Mouse (Mus musculus): ENCODE measurements around the gene Rsph1. TPM values are rescaled to one million over a fixed set of nuclear protein-coding genes. Genes with fewer than 3 reads are reported as not detected.

The Rsph1 gene
- polyA plus RNA-seq, 1 experiment from 2014 or later = 2.2 TPM

DNA sequence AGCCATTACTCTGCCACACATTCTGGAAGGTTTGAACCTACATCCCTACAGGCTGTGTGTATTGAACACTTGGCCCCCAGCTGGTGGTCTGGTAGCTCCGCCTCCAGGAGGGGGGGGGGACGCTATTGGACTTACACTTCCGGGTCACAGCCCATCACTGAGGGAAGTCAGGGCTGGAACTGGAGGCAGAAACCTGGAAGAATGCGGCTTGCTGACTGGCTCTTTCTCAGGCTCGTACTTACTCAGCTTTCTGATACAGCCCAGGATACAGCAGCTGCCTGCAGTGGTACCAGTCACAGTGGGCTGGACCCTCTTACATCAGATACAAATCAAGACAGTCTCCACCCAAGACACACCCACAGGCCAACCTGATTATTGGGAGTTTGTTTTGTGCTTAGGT is 30.0 kb downstream of the Rsph1 start:
- no peaks in the 10 kb centered on the region for H3K36me3 ChIP-seq
- H3K9ac ChIP-seq = no peak overlapping the region
- no peak for ATAC-seq (replicated peaks; ENCODE audit: insufficient number of reproducible peaks, insufficient read depth, low FRiP score, low read depth)
- no peaks in the 10 kb centered on the region for H3K27me3 ChIP-seq
- no peaks in the 10 kb centered on the region for H3K9me3 ChIP-seq (replicated peaks)
- H3K4me1 ChIP-seq (replicated peaks) = peaks cover 7% of the 10 kb centered on the region
- H3K27ac ChIP-seq = no peak overlapping the region
- 37% methylated on average over 5 of the region's 5 CpGs for WGBS
- H3K4me2 ChIP-seq = no peak overlapping the region
- H3K4me3 ChIP-seq = no peak overlapping the region

DNA sequence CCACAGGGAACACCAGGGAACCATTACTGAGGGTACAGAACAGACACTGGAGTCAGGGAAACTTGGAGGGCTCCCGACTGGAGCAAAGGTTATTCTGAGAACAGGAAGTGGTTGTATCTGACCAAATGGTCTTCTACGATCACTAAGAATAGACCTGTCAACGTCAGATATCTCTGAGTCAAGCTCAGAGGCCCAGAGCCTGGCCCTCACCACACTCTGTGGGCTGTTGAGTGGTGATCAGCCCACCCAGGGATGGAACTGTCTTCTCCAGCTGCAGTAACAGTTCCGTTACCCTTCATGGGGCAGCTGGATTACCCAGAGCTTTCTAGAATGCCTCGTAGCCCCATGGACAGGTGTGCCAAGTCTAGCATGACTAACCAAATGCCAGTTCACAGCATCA is 31.9 kb downstream of the Rsph1 start:
- no peaks in the 10 kb centered on the region for H3K27me3 ChIP-seq
- peaks cover 7% of the 10 kb centered on the region for H3K4me1 ChIP-seq (replicated peaks)
- no peaks in the 10 kb centered on the region for H3K9me3 ChIP-seq (replicated peaks)
- H3K36me3 ChIP-seq = no peaks in the 10 kb centered on the region
- ATAC-seq (replicated peaks; ENCODE audit: insufficient number of reproducible peaks, insufficient read depth, low FRiP score, low read depth) = 0 out of 2 replicates have a peak, but pooled peaks have one; percentile 43
- H3K4me3 ChIP-seq = no peak overlapping the region
- no peak overlapping the region for H3K27ac ChIP-seq
- no peak overlapping the region for H3K9ac ChIP-seq
- H3K4me2 ChIP-seq = no peak overlapping the region
- 33% methylated on average over 5 of the region's 5 CpGs for WGBS

DNA sequence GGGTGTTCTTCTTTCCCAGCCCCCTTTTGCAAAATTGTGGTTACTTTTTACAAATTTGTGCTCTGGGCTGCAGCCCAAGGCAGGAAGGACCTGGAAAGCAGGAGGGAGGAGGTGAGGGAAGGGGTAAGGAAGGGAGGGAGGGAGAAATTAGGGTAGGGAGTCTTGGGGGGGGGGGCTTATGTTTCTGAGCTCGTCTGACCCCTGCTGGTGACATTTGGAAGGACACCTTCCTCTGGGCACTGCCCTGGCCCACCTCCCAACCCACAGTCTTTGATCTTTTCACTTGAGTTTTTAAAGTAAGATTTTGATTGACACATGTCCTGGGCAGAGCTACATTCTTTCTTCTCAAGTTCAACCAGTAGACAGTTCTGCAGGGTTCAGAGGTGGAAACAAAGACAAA is 34.4 kb downstream of the Rsph1 start:
- Histone ChIP-seq H3K27me3 (no peaks in the 10 kb centered on the region), H3K4me1 (replicated peaks) (peaks cover 7% of the 10 kb centered on the region), H3K36me3 (no peaks in the 10 kb centered on the region), H3K4me3 (no peak overlapping the region), H3K27ac (no peak overlapping the region), H3K9me3 (replicated peaks) (no peaks in the 10 kb centered on the region), H3K9ac (no peak overlapping the region), H3K4me2 (no peak overlapping the region)
- 6% methylated on average over 1 of the region's 1 CpGs for WGBS
- ATAC-seq (replicated peaks; ENCODE audit: insufficient number of reproducible peaks, insufficient read depth, low FRiP score, low read depth) = no peak

DNA sequence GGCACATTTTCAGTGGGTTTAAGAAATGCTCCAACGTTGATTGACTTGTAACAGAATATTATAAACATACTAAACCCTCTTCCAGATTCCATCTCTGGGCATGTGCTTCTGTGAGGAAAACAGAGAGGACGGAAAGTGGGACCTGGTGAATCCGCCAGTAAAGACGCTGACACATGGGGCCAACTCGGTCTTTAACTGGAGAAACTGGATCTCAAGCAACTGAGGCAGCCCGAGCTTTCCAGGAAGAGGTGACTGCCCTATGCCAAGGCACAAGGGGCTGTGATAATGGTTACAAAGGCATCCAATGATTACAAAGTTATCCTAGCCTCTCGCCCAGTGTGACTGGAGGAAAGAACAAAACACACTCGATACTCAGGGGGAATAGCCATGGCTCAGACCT is 36.0 kb downstream of the Rsph1 start:
- H3K4me3 ChIP-seq = no peak overlapping the region
- no peaks in the 10 kb centered on the region for H3K27me3 ChIP-seq
- H3K36me3 ChIP-seq = no peaks in the 10 kb centered on the region
- 75% methylated on average over 8 of the region's 8 CpGs for WGBS
- H3K4me2 ChIP-seq = no peak overlapping the region
- no peak overlapping the region for H3K27ac ChIP-seq
- no peak overlapping the region for H3K9ac ChIP-seq
- ATAC-seq (replicated peaks; ENCODE audit: insufficient number of reproducible peaks, insufficient read depth, low FRiP score, low read depth) = no peak
- no peaks in the 10 kb centered on the region for H3K9me3 ChIP-seq (replicated peaks)
- peaks cover 7% of the 10 kb centered on the region for H3K4me1 ChIP-seq (replicated peaks)

DNA sequence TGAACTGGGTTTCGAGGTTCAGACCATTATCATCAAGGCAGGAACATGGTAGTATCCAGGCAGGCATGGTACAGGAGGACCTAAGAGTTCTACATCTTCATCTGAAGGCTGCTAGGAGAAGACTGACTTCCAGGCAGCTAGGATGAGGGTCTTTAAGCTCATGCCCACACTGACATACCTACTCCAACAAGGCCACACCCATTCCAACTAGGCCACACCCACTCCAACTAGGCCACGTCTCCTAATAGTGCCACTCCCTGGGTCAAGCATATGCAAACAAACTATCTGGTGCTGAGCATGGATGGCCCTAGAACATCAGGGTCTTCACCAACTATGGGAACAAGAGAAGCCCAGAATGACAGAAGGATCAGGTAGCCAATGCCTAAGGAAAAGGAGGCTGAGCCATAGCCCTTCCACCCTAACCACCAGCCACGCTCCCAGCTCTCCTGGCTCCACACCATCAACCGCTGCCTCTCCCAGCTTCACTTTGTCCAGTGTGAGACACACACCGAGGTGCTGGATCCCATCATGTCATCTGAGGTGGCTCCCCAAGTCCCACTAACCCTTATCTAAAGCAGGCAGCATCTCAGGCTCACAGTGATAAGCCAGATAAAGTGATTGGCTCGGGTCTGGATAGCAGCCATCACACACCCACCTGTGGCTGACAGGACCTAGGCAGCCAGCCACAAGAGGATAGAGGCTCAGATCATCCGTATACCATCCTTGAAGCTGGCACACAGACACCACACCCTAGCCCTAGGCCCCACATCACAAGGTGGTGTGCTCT is 38.8 kb downstream of the Rsph1 start:
- no peak overlapping the region for H3K4me2 ChIP-seq
- no peaks in the 10 kb centered on the region for H3K27me3 ChIP-seq
- 68% methylated on average over 7 of the region's 7 CpGs for WGBS
- H3K9ac ChIP-seq = no peak overlapping the region
- no peaks in the 10 kb centered on the region for H3K9me3 ChIP-seq (replicated peaks)
- H3K4me1 ChIP-seq (replicated peaks) = no peaks in the 10 kb centered on the region
- no peak overlapping the region for H3K4me3 ChIP-seq
- H3K36me3 ChIP-seq = no peaks in the 10 kb centered on the region
- no peak overlapping the region for H3K27ac ChIP-seq
- ATAC-seq (replicated peaks; ENCODE audit: insufficient number of reproducible peaks, insufficient read depth, low FRiP score, low read depth) = no peak

DNA sequence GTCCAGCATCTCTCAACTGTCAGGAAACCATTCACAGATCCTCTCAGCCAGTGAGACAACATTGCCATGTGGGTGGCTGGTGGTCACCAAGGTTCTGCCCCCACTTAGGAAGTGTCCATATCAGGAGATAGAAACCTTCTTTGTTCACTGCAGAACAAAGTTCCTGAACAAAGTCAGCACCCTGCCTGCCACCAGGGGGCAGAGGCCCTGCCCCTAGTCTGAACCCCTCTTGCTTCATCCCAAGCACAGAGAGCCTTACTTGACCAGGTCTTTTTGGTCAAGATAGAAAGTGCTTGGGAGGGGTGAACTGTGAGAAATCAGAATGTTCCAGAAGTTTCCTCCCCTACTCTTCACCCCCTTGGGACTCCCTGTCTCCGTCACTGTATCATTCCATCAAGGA is 41.3 kb downstream of the Rsph1 start:
- no peaks in the 10 kb centered on the region for H3K4me1 ChIP-seq (replicated peaks)
- no peak overlapping the region for H3K9ac ChIP-seq
- no peaks in the 10 kb centered on the region for H3K9me3 ChIP-seq (replicated peaks)
- 79% methylated on average over 1 of the region's 1 CpGs for WGBS
- no peaks in the 10 kb centered on the region for H3K27me3 ChIP-seq
- H3K4me2 ChIP-seq = no peak overlapping the region
- ATAC-seq (replicated peaks; ENCODE audit: insufficient number of reproducible peaks, insufficient read depth, low FRiP score, low read depth) = no peak
- H3K27ac ChIP-seq = no peak overlapping the region
- H3K36me3 ChIP-seq = no peaks in the 10 kb centered on the region
- H3K4me3 ChIP-seq = no peak overlapping the region

DNA sequence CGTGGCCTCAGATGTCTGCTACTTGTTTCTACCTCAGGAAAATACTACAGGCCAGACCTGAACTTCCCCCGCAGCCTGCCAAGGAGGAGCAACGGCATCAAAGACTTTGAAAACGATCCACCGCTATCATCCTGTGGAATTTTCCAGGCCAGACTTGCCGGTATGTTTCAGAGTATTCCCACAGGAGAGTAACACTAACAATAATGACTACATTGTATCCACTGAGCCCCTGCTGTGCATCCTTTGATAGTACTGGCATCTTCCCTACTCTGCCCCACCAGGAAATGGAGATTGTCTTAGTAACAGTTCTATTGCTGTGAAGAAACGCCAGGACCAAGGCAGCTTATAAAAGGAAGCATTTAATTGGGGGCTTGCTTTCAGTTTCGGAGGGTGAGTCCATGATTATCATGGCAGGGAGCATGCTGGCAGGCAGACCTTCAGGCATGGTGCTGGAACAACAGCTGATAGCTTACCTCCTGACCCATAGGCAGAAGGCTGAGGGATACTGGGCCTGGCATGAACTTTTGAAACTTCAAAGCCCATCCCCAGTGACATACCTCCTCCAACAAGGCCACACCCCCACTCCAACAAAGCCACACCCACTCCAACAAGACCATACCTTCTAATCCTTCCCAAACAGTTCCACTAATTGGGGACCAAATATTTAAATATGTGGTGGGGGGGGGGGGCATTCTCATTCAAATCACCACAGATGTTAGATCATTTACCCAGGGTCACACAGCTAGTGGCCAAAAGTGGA is 44.8 kb downstream of the Rsph1 start:
- Histone ChIP-seq H3K4me1 (replicated peaks) (no peaks in the 10 kb centered on the region), H3K27ac (no peak overlapping the region), H3K4me2 (no peak overlapping the region), H3K4me3 (no peak overlapping the region), H3K9me3 (replicated peaks) (no peaks in the 10 kb centered on the region), H3K27me3 (no peaks in the 10 kb centered on the region), H3K36me3 (no peaks in the 10 kb centered on the region), H3K9ac (no peak overlapping the region)
- WGBS = 33% methylated on average over 8 of the region's 8 CpGs
- no peak for ATAC-seq (replicated peaks; ENCODE audit: insufficient number of reproducible peaks, insufficient read depth, low FRiP score, low read depth)

DNA sequence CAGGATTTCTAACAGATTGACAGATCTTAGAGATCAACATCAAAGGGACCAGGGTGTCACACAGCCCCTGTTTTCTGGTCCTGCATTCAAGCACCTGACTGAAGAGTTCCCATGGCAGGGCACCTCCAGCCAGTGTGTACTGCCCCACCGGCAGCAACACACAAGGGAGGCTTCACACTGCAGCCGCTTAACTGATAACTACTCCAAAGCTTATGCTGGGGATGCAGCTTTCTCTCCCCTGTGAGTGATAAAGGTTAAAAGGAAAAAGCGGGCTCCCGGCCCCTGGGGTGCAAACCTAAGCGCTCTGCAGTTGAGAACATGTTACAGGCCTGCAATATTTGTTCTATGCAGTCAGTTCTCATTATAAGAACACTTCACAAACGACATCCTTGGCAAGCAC is 45.4 kb downstream of the Rsph1 start:
- WGBS = 31% methylated on average over 6 of the region's 6 CpGs
- no peak overlapping the region for H3K9ac ChIP-seq

DNA sequence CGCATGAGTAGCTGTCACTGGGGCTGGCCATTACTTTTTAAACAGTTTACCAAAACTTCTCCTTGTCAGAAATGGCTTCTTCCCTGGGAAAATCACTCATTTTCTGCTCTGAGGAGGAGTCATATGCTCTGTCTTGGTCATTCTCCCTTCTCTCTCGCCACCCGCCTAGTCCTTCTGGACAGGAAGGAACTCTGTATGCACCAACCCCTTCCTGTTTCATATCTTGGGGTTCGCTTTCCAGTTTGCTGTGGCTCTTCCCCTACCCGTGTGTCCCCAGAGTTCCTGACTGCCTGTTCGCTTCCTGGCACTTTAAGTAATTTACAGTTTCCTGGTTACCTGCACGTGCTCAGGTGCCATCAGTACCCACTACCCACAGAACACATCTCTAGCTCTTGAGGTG is 50.3 kb downstream of the Rsph1 start:
- no peak overlapping the region for H3K27ac ChIP-seq
- no peak overlapping the region for H3K9ac ChIP-seq
- no peaks in the 10 kb centered on the region for H3K27me3 ChIP-seq
- H3K4me1 ChIP-seq (replicated peaks) = no peaks in the 10 kb centered on the region
- no peaks in the 10 kb centered on the region for H3K9me3 ChIP-seq (replicated peaks)
- 72% methylated on average over 7 of the region's 7 CpGs for WGBS
- ATAC-seq (replicated peaks; ENCODE audit: insufficient number of reproducible peaks, insufficient read depth, low FRiP score, low read depth) = no peak
- H3K4me3 ChIP-seq = no peak overlapping the region
- H3K36me3 ChIP-seq = no peaks in the 10 kb centered on the region
- H3K4me2 ChIP-seq = no peak overlapping the region

More for the DNA sequence above, 45.4 kb downstream of the Rsph1 start:
- Histone ChIP-seq H3K4me2 (no peak overlapping the region), H3K27ac (no peak overlapping the region), H3K4me3 (no peak overlapping the region), H3K27me3 (no peaks in the 10 kb centered on the region), H3K4me1 (replicated peaks) (no peaks in the 10 kb centered on the region), H3K36me3 (no peaks in the 10 kb centered on the region), H3K9me3 (replicated peaks) (no peaks in the 10 kb centered on the region)
- no peak for ATAC-seq (replicated peaks; ENCODE audit: insufficient number of reproducible peaks, insufficient read depth, low FRiP score, low read depth)

DNA sequence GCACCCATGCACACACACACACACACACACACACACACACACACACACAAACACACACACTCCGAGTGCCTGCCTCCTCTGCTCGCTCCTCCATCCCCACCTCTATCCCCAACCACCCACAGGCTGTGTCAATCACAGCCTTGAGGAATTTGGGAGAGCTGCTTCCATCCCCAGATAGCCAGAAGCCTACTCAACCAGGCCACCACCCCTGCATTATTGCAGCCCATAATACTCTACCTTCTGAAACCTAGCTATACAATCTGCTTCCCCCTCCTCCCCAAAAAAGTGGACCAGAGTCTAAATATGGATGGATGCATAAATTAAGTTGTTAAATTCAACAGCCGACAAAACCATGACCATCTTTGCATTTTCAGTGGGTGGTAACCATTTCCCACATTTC is 50.8 kb downstream of the Rsph1 start:
- Histone ChIP-seq H3K4me1 (replicated peaks) (no peaks in the 10 kb centered on the region), H3K4me3 (no peak overlapping the region), H3K36me3 (no peaks in the 10 kb centered on the region), H3K27ac (no peak overlapping the region), H3K4me2 (no peak overlapping the region), H3K27me3 (no peaks in the 10 kb centered on the region), H3K9ac (no peak overlapping the region), H3K9me3 (replicated peaks) (no peaks in the 10 kb centered on the region)
- 72% methylated on average over 3 of the region's 3 CpGs for WGBS
- ATAC-seq (replicated peaks; ENCODE audit: insufficient number of reproducible peaks, insufficient read depth, low FRiP score, low read depth) = no peak

DNA sequence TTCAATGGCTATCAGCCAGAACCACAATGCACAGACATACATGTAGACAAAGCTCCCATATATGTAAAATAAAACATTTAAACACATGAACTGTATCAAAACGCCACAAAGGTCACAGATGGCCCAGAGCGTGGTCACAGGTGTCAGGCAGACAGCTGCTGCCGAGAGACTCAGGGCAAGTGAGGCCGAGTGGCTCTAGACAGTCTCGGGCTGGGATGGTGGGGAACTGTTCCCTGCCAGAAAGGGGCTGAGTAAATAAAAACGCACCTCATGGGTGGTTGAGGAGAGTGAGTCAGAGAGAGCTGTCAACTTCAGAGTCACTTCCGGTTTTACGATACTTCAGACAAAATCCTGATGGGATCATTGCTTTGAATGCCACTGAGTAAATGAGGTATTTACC is 52.6 kb downstream of the Rsph1 start:
- Histone ChIP-seq H3K4me3 (no peak overlapping the region), H3K9ac (no peak overlapping the region), H3K27ac (no peak overlapping the region), H3K4me1 (replicated peaks) (no peaks in the 10 kb centered on the region), H3K27me3 (no peaks in the 10 kb centered on the region), H3K36me3 (no peaks in the 10 kb centered on the region), H3K4me2 (no peak overlapping the region), H3K9me3 (replicated peaks) (no peaks in the 10 kb centered on the region)
- WGBS = 72% methylated on average over 8 of the region's 8 CpGs
- no peak for ATAC-seq (replicated peaks; ENCODE audit: insufficient number of reproducible peaks, insufficient read depth, low FRiP score, low read depth)

DNA sequence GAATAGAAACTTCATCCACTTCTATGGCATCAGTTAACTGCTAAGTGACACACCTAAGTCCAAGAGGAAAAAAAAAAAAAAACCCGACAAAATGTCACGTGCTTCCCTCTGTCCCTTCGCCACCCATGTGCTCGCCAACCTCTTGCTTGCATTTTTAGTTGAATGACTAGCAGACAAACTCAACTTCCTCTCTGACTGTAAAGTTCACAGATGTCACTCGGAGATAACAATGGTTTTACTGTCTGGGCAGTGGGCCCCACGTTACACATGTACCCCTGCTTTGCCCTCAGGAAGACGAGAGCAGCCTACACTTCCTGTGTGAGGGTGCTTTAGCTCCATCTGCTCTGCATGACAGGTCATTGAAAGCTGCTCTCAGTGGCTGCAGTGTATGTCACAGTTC is 53.3 kb downstream of the Rsph1 start:
- no peaks in the 10 kb centered on the region for H3K9me3 ChIP-seq (replicated peaks)
- no peak for ATAC-seq (replicated peaks; ENCODE audit: insufficient number of reproducible peaks, insufficient read depth, low FRiP score, low read depth)
- H3K9ac ChIP-seq = no peak overlapping the region
- WGBS = 51% methylated on average over 7 of the region's 7 CpGs
- no peak overlapping the region for H3K27ac ChIP-seq
- H3K4me1 ChIP-seq (replicated peaks) = no peaks in the 10 kb centered on the region
- no peak overlapping the region for H3K4me2 ChIP-seq
- H3K36me3 ChIP-seq = no peaks in the 10 kb centered on the region
- no peak overlapping the region for H3K4me3 ChIP-seq
- H3K27me3 ChIP-seq = no peaks in the 10 kb centered on the region

All from heart, embryonic 15.5 days (tissue).